Mouse (Mus musculus) small intestine, adult 2 months (tissue): Measurements from ENCODE around the gene Rps7.

Experiments used
- CTCF ChIP-seq: fragments of 200-500 bp; IDR thresholded peaks from 2 replicates; pipeline ENCODE4 v1.5.1; 2012; ENCODE audit warnings: low read depth, mild to moderate bottlenecking, control low read depth, inconsistent platforms, low read length, moderate library complexity, mixed read lengths; ENCODE audit not compliant: insufficient replicate concordance, insufficient read length; ENCODE audit errors: extremely low read depth
- POLR2A ChIP-seq: fragments of 200-500 bp; IDR thresholded peaks from 2 replicates; pipeline ENCODE4 v1.6.1; 2012; ENCODE audit warnings: low read depth, mild to moderate bottlenecking, control low read depth, inconsistent platforms, low read length, moderate library complexity

GRCm38 (mm10) chr12:28596851-28597250 is 38.9 kb downstream of the Rps7 start:
- TF ChIP-seq CTCF (no peak), POLR2A (no peak)
